Mouse (Mus musculus) cortical plate, adult 2 months (tissue): ENCODE data around the gene Ascc1.

Experiments used
- CTCF ChIP-seq: fragments of 200-500 bp; IDR thresholded peaks from 2 replicates; pipeline ENCODE4 v1.5.1; 2011; ENCODE audit warnings: mild to moderate bottlenecking, control low read depth, low read length; ENCODE audit not compliant: insufficient read depth; ENCODE audit errors: extremely low read depth
- POLR2A ChIP-seq: fragments of 200-500 bp; IDR thresholded peaks from 2 replicates; pipeline ENCODE4 v1.6.1; 2011; ENCODE audit warnings: mild to moderate bottlenecking, low read length, control low read depth; ENCODE audit not compliant: insufficient read depth; ENCODE audit errors: extremely low read depth

DNA sequence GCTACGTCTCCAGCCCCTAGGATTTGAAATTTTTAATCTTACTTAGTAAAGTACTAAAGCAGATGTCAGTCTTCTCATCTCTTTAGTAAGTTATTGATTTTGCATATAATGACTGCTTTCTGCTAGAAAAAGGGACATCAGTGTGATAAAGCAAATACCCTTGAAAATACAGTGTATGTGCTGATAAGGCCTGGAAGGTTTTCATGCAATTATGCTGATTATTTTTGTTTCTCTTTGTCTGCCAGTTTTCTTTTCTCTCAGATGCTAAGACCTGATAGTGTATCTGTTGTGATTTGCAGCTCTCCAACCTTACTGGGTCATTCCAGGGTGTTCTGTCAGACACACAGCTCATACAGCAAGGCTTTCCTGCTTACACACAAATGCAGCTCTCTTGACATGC is 72.6 kb downstream of the Ascc1 start:
- TF ChIP-seq POLR2A (no peak), CTCF (no peak)
